Mouse (Mus musculus): ENCODE measurements around the gene Lama5. TPM values are rescaled to one million over a fixed set of nuclear protein-coding genes. Genes with fewer than 3 reads are reported as not detected.

Gene Lama5
- polyA plus RNA-seq, 1 experiment: 47.4 TPM

DNA sequence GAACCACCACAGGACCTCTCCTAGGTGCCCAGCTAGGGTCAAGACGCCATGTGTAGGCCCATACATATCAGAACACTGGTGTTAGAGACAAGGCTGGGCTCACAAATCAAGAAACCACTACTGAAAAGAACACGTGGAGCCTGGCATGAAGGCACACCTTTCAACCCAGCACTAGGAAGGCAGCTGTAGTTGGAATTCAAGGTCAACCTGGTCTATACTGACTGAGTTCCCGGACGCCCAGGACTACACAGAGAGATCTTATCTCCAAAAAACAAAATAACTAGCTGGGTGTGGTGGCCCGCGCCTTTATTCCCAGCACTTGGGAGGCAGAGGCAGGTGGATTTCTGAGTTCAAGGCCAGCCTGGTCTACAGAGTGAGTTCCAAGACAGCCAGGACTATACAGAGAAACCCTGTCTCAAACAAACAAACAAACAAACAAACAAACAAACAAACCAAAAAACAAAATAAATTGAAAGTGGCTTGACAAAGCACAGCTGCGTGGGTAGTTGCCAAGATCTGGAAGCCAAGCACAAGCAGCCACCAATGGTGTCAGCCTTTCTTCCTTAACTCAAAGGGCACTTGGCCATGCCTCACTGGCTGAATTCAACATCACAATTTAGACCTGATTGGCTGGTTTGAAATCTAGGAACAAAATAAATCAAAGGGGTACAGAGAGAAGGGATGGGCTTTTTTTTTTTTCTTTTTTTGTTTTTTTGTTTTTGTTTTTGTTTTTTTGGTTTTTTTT, 12.1 kb upstream of the Lama5 start:
- Histone ChIP-seq H3ac (ENCODE audit: control insufficient read depth, insufficient read length, low read depth) (no peak overlapping the region), H3K4me3 (ENCODE audit: insufficient read depth, poor library complexity, severe bottlenecking) (no peak overlapping the region), H3K79me3 (ENCODE audit: low read depth) (no peaks in the 10 kb centered on the region), H3K79me2 (ENCODE audit: control insufficient read depth, insufficient read depth) (no peaks in the 10 kb centered on the region), H3K36me3 (ENCODE audit: control insufficient read depth, insufficient read depth) (no peaks in the 10 kb centered on the region), H3K27me3 (ENCODE audit: control insufficient read depth, insufficient read depth, insufficient read length) (no peaks in the 10 kb centered on the region)
- no peak for TF ChIP-seq MAX (IDR thresholded peaks at IDR 0.05)
- TF ChIP-seq USF1 (IDR thresholded peaks at IDR 0.05; ENCODE audit: low read depth): no peak
- TF ChIP-seq MYOG (IDR thresholded peaks at IDR 0.05; ENCODE audit: control insufficient read depth, extremely low read depth, insufficient read length): no peak
- TF ChIP-seq FOSL1 (IDR thresholded peaks at IDR 0.05; ENCODE audit: insufficient read depth, low read length, poor library complexity, severe bottlenecking): no peak
- TF ChIP-seq CTCF (IDR thresholded peaks at IDR 0.05; ENCODE audit: control insufficient read depth, insufficient read depth, insufficient read length): no peak
- no peak for TF ChIP-seq MYOD1 (IDR thresholded peaks at IDR 0.05; ENCODE audit: control insufficient read depth, insufficient read length, low read depth)
- TF ChIP-seq CEBPB (IDR thresholded peaks at IDR 0.05; ENCODE audit: low read depth): no peak

DNA sequence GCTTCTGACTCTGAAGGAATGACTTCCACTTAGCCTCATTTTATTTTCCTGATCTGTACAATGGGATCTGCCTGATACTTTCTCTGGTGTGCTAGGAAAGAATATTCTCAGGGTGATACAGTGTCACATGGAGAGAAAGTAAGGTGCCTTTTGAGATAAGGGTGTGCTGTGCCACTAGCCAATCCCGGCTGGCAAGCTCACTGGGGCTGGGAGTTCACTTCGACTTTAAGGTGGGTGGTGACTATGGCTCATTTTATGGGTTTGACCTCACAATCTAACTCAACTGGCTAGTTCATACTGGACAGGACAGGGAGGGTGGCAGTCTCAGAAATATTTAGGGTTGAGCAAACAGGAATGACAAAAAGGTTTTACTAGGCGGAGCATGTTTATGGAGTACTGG, 11.3 kb upstream of the Lama5 start:
- Histone ChIP-seq H3K27me3 (ENCODE audit: control insufficient read depth, insufficient read depth, insufficient read length) (no peaks in the 10 kb centered on the region), H3K79me2 (ENCODE audit: control insufficient read depth, insufficient read depth) (no peaks in the 10 kb centered on the region), H3K4me3 (ENCODE audit: insufficient read depth, poor library complexity, severe bottlenecking) (no peak overlapping the region), H3ac (ENCODE audit: control insufficient read depth, insufficient read length, low read depth) (no peak overlapping the region), H3K36me3 (ENCODE audit: control insufficient read depth, insufficient read depth) (no peaks in the 10 kb centered on the region), H3K79me3 (ENCODE audit: low read depth) (no peaks in the 10 kb centered on the region)
- TF ChIP-seq MYOG (IDR thresholded peaks at IDR 0.05; ENCODE audit: control insufficient read depth, extremely low read depth, insufficient read length) (no peak), CTCF (IDR thresholded peaks at IDR 0.05; ENCODE audit: control insufficient read depth, insufficient read depth, insufficient read length) (no peak), CEBPB (IDR thresholded peaks at IDR 0.05; ENCODE audit: low read depth) (no peak), USF1 (IDR thresholded peaks at IDR 0.05; ENCODE audit: low read depth) (no peak), MYOD1 (IDR thresholded peaks at IDR 0.05; ENCODE audit: control insufficient read depth, insufficient read length, low read depth) (no peak), FOSL1 (IDR thresholded peaks at IDR 0.05; ENCODE audit: insufficient read depth, low read length, poor library complexity, severe bottlenecking) (no peak), MAX (IDR thresholded peaks at IDR 0.05) (no peak)

DNA sequence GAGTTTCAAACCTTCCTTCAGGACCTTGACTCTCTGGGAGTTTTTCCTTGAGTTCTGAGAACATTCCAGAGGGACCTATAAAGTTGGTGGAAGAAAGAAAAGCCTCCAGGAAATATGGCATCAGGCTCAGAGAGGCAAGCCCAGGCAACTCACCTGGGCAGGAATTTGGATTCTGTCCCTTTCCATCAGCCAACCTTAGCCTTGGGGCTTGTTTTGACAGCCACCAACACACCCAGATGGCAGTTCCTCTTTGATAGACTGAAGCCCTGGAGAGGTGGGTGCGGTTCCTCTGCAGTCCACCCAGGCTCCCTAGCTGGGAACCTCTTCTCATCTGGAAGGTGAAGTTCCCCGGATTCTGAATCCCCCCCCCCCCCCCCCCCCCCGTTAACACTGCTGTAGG, 10.8 kb upstream of the Lama5 start:
- Histone ChIP-seq H3K36me3 (ENCODE audit: control insufficient read depth, insufficient read depth) (no peaks in the 10 kb centered on the region), H3K4me3 (ENCODE audit: insufficient read depth, poor library complexity, severe bottlenecking) (no peak overlapping the region), H3K79me3 (ENCODE audit: low read depth) (no peaks in the 10 kb centered on the region), H3K27me3 (ENCODE audit: control insufficient read depth, insufficient read depth, insufficient read length) (no peaks in the 10 kb centered on the region), H3ac (ENCODE audit: control insufficient read depth, insufficient read length, low read depth) (no peak overlapping the region), H3K79me2 (ENCODE audit: control insufficient read depth, insufficient read depth) (no peaks in the 10 kb centered on the region)
- TF ChIP-seq MAX (IDR thresholded peaks at IDR 0.05) (no peak), MYOG (IDR thresholded peaks at IDR 0.05; ENCODE audit: control insufficient read depth, extremely low read depth, insufficient read length) (no peak), MYOD1 (IDR thresholded peaks at IDR 0.05; ENCODE audit: control insufficient read depth, insufficient read length, low read depth) (no peak), FOSL1 (IDR thresholded peaks at IDR 0.05; ENCODE audit: insufficient read depth, low read length, poor library complexity, severe bottlenecking) (no peak), CTCF (IDR thresholded peaks at IDR 0.05; ENCODE audit: control insufficient read depth, insufficient read depth, insufficient read length) (no peak), USF1 (IDR thresholded peaks at IDR 0.05; ENCODE audit: low read depth) (no peak), CEBPB (IDR thresholded peaks at IDR 0.05; ENCODE audit: low read depth) (no peak)

DNA sequence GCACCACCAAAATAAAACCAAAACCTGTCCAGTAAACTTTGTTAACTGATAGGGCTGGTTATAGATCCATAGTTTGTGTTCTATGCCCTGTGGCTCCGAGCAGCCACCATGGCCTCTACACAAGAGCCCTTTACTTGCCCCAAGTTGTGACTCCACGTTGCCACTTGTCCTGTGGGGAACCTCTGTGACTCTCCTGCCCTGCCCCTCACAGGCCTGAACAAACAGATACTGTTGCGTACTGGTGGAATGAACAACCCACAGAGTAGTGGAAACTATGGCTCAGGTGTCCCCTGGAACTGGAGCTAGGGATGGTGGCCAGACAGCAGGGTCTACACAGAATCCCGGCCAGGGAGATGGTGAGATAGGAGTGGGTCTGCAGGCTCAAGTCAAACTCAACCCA, 10.1 kb upstream of the Lama5 start:
- Histone ChIP-seq H3K4me3 (ENCODE audit: insufficient read depth, poor library complexity, severe bottlenecking) (no peak overlapping the region), H3K79me2 (ENCODE audit: control insufficient read depth, insufficient read depth) (no peaks in the 10 kb centered on the region), H3K36me3 (ENCODE audit: control insufficient read depth, insufficient read depth) (no peaks in the 10 kb centered on the region), H3K79me3 (ENCODE audit: low read depth) (no peaks in the 10 kb centered on the region), H3K27me3 (ENCODE audit: control insufficient read depth, insufficient read depth, insufficient read length) (no peaks in the 10 kb centered on the region), H3ac (ENCODE audit: control insufficient read depth, insufficient read length, low read depth) (no peak overlapping the region)
- no peak for TF ChIP-seq MYOD1 (IDR thresholded peaks at IDR 0.05; ENCODE audit: control insufficient read depth, insufficient read length, low read depth)
- no peak for TF ChIP-seq FOSL1 (IDR thresholded peaks at IDR 0.05; ENCODE audit: insufficient read depth, low read length, poor library complexity, severe bottlenecking)
- TF ChIP-seq CEBPB (IDR thresholded peaks at IDR 0.05; ENCODE audit: low read depth): no peak
- no peak for TF ChIP-seq CTCF (IDR thresholded peaks at IDR 0.05; ENCODE audit: control insufficient read depth, insufficient read depth, insufficient read length)
- TF ChIP-seq USF1 (IDR thresholded peaks at IDR 0.05; ENCODE audit: low read depth): no peak
- TF ChIP-seq MAX (IDR thresholded peaks at IDR 0.05): no peak
- no peak for TF ChIP-seq MYOG (IDR thresholded peaks at IDR 0.05; ENCODE audit: control insufficient read depth, extremely low read depth, insufficient read length)

DNA sequence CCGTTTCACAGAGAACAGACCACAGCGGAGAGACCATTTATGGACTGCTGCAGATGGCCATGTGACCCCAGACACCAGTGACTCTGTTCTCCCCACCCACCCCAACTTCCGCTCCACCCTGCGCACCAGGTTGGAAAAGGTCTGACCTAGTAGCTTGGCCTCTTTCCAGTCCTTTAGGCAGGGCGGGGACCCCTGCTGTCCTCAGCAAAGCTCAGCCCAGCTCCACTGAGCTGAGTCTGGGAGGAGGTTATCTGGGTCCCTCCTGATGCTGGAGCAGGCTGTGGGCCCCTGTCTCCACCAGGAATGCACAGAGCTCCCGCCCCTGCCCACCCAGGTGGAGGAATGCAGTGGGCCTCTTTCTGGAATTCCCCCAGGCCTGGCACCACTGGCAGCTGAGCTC, 9.3 kb upstream of the Lama5 start:
- Histone ChIP-seq H3ac (ENCODE audit: control insufficient read depth, insufficient read length, low read depth) (no peak overlapping the region), H3K79me2 (ENCODE audit: control insufficient read depth, insufficient read depth) (no peaks in the 10 kb centered on the region), H3K4me3 (ENCODE audit: insufficient read depth, poor library complexity, severe bottlenecking) (no peak overlapping the region), H3K79me3 (ENCODE audit: low read depth) (no peaks in the 10 kb centered on the region), H3K27me3 (ENCODE audit: control insufficient read depth, insufficient read depth, insufficient read length) (no peaks in the 10 kb centered on the region), H3K36me3 (ENCODE audit: control insufficient read depth, insufficient read depth) (no peaks in the 10 kb centered on the region)
- TF ChIP-seq USF1 (IDR thresholded peaks at IDR 0.05; ENCODE audit: low read depth) (no peak), MYOD1 (IDR thresholded peaks at IDR 0.05; ENCODE audit: control insufficient read depth, insufficient read length, low read depth) (no peak), MYOG (IDR thresholded peaks at IDR 0.05; ENCODE audit: control insufficient read depth, extremely low read depth, insufficient read length) (no peak), CEBPB (IDR thresholded peaks at IDR 0.05; ENCODE audit: low read depth) (no peak), FOSL1 (IDR thresholded peaks at IDR 0.05; ENCODE audit: insufficient read depth, low read length, poor library complexity, severe bottlenecking) (no peak), MAX (IDR thresholded peaks at IDR 0.05) (no peak), CTCF (IDR thresholded peaks at IDR 0.05; ENCODE audit: control insufficient read depth, insufficient read depth, insufficient read length) (no peak)

All from C2C12 (cell line).